Mouse (Mus musculus) hindlimb bud, embryonic 11.5 days (tissue): ENCODE measurements around the gene Polh.
A peak's percentile ranks its signal among the peaks of the same experiment; 100 is the strongest.

Experiments used
- DNase-seq: peaks from one replicate; pipeline ENCODE4 v3.0.0-alpha.2; 2012; ENCODE audit warnings: low read depth, low spot score; ENCODE audit errors: extremely low spot score

Polh gene

DNA sequence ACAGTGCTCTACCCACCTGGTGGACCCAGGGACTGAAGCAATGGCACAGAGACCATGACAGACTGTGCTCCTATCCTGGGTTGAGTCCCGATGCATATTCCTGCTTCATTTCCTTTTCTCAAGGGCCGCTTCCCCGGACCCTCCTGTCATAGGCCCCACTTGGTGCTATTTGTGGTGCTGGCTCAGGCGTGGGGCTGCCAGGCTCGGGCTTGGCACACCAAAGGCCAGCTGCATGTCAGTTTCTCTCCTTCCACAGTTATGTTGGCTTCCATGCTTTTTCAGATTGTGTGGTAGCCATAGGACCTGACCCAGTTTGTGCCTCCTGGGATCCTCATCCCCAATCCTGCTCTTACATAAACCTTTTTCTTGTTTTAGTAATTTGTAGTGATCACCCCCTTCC lies 33.7 kb downstream of the Polh start:
- no peak for DNase-seq

DNA sequence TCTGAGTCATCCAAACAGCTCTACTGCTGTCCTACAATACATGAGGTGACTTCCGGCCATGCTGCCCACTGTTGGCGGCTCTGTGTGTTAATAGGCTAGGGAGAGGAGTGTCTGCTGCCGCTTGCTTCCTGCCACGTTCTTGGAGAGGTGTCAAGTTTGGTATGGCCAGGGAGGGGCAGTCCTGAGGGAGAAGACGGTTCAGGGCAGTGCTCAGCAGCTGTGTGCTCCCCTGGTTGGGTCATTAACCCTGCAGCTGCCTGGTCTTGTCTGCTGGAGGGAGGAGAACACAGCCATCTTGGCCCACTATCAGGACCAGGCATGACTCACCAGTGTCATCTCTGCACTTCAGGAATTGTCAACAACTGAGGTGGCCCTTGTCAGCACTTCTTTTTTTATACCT lies 34.1 kb downstream of the Polh start:
- no peak for DNase-seq

DNA sequence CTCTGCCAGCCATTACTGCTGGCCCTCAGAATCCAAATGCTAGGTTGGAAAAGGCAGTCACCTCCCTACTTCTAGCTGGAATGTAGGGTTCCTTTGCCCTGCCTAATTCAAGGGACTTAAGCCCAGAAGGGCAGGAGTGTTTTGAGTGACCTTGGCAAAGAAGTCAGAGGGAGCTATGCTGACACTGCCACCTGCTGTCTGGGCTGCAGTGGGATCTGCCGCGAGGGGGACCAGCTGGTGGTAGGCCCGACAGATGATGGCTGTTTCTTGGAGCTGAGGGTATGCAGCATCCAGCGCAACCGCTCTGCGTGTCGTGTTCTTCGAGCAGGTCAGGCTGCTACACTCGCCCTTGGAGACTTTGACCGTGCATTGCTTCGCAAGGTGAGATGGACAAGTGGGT lies 35.4 kb downstream of the Polh start:
- no peak for DNase-seq

DNA sequence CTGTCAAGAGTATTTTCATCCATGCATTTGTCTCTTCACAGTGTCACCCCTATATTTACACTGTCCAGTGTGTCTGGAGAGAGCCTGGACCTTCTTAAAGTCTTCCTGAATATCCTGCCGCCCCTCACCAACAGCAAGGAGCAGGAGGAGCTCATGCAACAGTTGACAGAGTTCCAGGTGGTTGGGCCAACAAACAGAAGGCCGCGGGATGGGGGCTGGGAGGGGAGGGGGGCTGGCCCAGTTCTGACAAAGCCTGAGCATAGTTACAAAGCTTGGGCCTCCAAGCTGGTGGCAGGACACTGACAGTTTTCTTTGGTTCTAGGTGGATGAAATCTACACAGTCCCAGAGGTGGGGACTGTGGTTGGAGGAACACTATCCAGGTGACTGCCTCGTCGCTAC lies 36.2 kb downstream of the Polh start:
- DNase-seq = no peak

DNA sequence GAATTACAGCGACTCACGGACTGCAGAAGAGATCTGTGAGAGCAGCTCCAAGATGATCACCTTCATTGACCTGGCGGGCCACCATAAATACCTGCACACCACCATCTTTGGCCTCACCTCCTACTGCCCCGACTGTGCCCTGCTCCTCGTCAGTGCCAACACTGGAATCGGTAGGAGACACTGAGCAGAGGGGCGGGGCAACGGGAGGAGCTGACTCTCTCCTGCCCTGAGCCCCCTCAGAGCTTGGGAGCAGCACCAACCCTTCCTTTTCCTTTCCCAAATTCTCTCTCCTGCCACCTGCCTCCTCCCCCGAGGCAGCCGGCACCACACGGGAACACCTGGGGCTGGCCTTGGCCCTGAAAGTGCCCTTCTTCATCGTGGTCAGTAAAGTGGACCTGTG lies 37.0 kb downstream of the Polh start:
- DNase-seq = no peak

DNA sequence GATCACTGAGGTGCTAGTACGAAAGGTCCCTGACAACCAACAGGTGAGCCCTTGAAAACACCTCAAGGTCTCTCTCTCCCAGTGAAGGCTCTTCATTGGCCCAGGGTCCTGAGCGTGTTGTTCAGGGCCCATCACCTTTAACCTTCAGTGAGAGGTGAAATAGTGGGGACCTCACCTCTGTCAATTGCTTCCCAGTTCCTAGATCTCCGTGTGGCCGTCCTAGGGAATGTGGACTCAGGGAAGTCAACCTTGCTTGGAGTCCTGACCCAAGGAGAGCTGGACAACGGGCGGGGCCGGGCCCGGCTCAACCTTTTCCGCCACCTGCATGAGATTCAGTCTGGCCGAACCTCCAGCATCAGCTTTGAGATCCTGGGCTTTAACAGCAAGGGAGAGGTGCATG lies 37.7 kb downstream of the Polh start:
- DNase-seq = no peak

DNA sequence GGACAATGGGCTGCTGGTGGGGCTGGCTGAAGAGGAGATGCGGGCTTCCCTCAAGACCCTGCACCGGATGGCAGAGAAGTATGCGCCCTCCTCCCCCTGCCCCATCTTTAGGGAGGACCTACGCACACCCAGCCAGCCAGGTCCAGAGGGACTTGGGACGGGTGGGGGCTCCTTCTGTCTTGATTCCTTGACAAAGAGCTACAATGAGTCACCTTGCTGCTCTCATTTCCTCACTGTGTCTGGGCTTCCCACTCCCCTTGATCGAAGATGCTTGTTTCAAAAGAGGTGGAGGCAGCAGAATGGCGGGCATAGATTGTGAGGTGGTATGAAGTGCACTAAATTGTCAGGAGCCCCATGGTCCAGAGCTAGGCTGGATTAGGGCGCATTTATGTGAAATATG lies 38.1 kb downstream of the Polh start:
- DNase-seq = no peak

DNA sequence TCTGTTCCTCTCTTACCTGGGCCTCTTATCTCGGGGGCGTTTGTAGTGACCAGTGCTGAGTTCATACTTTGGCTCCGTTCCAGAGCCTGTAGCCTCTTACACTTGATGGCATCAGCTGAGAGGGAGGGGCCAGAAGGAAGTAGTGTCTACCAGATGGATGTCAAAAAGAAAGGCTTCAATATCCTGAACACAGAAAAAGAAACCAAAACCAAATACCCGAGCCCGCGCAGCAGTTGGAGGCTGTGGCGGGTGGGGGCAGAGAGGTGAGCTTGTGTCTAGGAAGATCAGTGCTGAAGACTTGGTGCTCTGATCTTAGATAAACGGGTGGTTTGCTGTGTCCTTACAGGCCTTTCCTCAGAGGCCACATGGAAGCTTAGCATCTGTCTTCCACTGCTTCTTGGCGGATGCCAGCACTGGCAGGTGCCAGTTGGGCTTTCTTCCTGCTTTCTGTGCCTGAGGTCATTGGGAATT lies 39.5 kb downstream of the Polh start:
- DNase-seq = no peak

DNA sequence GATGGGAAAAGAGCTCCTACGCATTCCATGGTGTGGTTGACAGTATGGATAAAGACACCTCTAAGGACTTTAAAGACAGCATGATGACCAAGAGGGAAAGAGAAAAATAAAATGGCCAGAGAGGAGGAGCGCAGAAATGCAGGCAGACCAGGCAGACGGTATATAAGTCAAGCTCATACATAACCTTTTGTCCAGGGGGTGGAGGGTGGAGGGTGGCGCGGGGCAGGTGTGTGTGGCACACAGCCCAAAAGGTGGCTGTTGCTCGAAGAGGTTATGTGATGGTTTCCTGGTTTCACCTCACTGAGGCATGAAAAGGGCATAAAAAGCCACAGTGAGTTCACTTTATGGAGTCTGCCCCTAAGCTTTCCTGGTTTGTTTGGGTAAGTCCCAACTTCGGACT lies 39.9 kb downstream of the Polh start:
- DNase-seq = no peak

DNA sequence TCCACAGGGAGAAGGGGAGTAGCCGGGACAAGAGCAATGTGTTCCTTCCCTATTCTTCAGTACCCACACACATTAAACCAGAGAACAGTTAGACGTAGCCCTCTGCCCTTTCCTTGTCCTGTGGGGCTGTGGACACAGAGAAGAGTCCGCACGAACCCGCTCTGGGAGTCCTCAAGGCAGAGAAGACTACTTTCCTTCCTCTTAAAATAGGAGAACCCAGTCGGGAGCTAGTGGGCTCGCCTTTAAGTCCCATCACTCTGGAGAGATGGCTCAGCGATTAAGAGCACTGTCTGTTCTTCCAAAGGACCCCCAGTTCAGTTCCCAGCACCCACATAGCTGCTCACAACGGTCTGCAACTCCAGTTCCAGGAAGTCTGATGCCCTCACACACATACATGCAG lies 40.7 kb downstream of the Polh start:
- DNase-seq = no peak

DNA sequence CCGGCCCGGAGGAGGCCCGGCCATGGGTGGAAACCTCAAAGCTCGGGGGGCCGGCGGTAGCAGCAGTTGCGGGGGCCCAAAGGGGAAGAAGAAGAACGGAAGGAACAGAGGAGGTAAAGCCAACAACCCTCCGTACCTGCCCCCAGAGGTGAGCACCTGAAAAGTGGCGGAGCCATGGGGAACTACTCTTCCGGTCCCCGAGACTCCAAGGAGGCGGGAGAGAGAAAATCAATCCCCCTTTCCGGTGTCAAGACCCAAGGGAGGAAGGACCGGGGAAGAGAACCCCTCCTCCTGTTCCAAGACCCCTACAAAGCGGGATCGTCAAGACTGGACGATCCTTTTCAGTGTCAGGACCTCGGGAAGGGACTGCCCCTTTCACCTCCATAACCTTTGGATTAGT lies 41.3 kb downstream of the Polh start:
- DNase-seq = no peak

DNA sequence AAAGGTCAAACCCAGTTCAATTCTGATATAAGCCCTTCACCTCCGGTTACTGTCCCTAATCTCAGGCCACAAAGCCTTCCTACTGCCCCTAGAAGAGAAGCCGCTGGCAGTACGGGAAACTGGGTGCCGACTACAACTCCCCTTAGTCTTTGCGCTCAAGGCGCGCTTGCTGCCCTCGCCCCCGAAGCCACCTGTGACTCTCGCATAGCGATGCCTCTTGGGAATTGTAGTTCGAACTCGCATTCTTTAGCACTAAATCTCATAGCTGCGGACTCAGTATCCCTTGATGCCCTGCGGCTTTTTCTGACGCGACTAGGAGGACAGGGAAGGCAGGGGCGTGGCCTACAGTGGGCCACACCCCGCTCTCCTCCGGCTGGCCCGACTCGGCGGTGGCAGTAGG lies 41.8 kb downstream of the Polh start, which contains the start of gene Gtpbp2:
Gtpbp2 (plus strand) TSS at position 347 of the 400 bp plus-strand sequence.
- peak; percentile 99 for DNase-seq

DNA sequence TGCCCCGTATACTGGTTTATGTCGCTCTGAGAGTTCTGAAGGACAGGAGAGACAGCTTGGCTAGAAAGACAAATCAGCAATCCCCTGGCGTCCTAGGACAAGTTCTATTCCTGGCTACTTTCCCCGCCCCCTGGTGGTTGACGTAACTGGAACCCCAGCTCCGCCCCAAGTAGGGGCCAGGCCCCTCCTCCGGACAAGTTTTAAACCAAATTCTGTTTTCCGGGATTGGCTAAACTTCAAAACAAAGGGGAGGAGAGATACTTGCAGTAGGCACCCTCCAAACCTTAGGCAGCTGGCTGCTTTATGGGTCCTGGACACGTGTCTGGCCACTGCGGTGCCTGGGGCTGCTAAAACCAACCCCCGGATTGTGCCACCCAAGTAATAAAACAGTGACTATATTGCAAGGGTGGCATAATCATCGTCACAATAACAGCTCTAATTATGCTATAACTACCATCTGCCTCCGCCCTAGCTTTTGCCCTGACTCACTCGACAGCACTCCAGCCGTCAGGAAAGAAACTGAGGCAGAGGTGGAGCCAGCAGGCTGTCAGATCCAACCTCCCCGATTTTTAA lies 42.3 kb downstream of the Polh start:
- peak; percentile 77 for DNase-seq

DNA sequence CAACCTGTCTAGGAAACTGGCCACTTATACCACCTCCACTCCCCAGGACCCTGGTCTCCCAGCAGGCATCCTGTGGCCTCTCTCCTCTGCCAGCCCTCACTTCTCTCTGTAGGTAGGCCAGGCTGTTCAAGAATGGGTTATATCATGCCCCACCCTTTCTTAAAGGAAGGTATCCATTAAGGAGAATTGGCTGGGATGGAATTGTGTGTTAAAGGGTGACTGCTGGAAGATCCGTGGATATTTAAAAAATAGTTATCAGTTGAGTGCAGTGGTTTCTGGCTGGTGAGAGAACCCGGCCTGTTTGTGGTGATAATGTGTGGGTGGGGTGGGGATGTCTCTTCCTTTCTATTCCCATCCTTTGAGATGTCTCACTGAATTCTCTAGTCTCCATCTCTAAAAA lies 43.2 kb downstream of the Polh start:
- DNase-seq = no peak

DNA sequence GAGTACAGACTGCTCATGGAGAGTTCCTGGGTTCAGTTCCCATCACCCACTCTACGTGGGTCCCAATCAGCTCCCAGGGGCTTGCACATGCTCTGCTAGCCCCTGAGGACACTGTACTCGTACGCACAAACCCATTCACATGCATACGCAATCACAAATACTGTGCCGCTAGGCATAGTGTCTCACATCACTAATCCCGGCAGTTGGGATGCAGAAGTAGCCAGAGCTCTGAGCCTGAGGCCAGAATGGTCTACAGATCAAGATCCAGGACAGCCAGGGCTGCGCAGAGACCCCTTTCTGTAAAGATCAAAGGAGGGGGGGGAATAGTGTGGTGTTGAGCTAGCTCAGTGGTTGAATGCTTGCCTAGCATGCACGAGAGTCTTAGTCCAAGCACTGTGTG lies 45.3 kb downstream of the Polh start:
- no peak for DNase-seq

DNA sequence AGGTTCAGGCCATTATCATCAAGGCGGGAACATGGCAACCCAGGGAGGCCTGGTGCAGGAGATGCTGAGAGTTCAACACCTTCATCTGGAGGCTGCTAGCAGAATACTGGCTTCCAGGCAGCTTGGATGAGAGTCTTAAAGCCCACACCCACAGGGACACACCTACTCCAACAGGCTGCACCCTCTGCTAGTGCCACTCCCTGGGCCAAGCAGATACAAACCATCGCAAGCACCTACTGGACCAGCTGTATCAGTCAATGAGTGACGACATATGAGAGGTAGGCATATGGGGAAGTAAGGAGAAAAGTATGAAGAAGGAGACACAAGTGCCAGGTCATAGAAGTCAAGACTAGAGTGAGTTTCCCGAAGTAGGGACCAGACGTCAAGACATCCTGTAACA lies 45.8 kb downstream of the Polh start:
- DNase-seq = no peak

DNA sequence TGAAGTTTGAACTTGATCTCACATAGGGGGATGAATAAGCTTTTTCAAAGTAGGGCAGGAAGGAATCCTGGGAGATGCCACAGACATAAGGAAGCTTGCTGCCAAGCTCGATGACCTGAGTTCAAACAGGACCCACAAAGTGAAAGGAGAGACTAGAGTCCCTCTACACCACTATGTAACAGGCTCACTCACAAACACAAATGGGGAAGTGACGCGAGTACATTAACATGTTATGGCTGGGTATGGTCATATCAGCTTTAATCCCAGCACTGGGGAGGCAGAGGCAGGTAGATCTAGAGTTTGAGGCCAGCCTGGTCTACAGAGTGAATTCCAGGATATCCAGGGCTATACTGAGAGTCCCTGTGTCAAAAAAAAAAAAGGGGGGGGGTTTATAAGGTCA lies 48.1 kb downstream of the Polh start:
- DNase-seq = no peak

DNA sequence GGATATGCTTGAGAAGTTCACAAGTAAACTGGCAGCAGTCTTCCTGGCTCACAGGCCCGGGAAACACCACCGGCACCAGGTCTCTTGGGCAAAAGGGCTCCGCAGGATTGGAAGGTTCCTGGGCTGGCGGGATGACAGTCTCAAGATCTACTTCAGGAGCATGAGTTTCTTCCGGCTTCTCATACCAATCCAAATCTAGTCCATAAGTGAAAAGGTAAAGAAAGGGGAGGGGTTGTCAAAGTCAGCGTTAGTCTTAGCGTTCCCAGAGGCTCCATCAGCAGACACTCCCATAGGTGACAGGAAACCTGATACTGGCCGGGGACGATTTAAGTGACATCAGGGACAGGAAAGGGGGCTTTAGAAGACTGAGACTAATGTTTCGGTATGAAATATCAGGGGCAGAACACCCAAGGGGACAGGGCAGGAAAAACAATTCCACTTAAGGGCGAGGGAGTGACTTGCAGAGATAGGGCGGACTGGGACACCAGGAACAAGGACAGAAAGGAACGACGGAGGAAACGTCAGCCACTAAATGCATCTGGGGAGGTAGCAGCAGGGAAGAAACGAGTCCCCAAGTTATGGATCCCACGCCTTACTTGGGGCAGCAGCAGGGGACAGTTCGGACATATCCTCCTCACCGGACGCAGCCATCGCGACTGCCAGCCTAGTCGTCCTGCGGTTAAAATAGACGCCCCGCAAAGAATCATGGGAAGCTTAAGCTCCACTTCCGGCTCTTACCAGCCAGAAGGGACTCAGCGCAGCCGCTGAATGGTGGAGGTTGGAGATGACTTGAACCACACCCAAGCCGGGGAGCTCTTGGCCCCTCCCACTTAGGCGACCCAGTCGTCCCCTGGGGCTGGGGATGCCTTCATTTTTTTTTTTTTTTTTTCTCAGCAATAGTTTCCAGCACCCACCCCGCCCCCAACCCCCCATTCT lies 49.3 kb downstream of the Polh start, which contains the start of gene Mad2l1bp:
Mad2l1bp (minus strand) TSS at position 707 of the 936 bp plus-strand sequence.
- no peak for DNase-seq

DNA sequence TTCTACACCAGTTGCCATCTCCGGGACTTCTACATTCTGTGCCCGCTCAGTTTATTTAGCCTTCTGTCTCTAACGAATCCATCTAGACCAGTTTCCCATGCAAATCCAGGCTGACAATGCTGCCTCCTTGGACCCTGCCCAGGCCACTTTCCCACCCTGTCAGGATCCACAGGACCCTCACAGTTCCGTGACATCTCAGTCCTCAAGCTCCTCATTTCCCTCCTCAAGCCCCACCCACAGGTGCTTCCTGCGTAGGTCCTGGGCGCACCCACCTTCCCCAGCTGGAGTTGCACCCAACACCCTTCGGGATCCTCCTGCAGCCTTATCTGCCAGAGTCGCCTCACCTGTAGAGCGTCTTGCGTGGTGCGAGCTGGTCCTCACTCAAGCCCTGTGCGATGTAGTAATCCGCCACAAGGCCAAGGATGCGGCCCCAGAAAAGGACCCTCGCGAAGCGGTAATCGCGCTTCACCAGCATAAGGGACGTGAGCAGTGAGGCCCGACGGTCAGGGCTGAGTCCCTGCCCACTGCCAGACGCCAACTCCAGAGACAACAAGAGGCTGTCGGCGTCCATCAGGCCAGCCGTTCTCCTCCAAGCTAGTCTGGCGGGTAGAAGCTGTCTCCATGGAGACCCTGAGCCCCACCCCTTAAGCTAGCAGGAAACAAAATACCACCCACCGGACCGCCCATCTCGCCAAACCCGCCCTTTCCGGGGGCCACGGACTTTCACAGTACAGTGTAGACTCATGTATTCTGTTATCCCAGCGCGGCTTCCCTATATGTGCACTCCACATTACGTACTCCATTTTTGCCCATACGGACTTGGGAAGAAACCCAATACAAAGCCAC lies 58.6 kb downstream of the Polh start, which contains the start of gene Rsph9:
Rsph9 (minus strand) TSS at position 639 of the 846 bp plus-strand sequence.
- no peak for DNase-seq

DNA sequence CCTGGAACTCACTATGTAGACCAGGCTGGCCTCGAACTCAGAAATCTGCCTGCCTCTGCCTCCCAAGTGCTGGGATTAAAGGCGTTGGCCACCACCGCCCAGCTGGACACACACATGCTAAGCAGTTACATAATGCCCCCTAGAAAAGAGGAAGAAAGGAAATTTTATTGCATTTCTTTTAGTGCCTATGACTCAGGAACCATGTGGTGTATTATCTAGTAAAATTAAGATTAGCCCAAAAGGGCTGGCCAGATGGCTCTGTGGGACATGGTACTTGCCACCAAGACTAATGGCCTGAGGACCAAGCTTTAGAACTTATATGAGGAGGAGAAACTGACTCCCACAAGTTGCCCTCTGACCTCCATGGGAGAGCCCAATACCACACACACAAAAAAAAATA lies 62.6 kb downstream of the Polh start:
- DNase-seq = no peak

DNA sequence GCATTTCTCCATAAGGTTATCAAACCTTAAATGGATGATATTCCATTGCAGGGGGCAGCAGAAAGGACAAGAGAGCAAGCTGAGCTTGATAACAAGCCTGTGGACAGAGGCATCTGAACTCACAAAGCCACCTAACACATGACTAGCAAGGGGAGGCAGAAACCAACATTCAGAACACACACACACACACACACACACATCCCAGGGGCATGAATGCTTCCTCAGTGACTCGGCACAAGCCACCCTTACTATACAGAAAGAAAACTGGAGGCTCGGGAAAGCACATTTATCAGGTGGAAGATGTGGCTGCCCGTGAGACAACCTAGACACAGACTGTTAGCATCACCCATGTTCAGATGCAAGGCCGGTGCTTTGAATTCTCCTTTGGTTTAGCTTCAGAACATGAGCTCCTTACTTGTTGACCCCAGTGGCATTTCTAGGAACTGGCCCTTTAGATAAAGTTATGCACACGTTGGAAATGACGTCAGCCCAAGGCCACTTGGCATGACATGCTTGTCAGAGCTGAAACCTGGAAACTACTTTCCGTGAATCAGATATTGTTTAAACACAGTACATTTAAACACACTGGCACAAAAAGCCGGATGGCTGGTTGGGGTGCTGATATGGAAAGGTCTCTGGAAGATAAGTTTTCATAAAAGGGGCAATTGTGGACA lies 63.7 kb downstream of the Polh start:
- no peak for DNase-seq
